Mouse (Mus musculus) CH12.LX (cell line): Measurements from ENCODE around the gene Timeless. TPM values are rescaled to one million over a fixed set of nuclear protein-coding genes. Genes with fewer than 3 reads are reported as not detected.

Source experiments
- DNase-seq: peaks from one replicate; pipeline ENCODE4 v3.0.0-alpha.2; 2013; ENCODE audit errors: extremely low read depth
- H3K27ac ChIP-seq: 2 replicates; pipeline ENCODE4 v1.5.1; 2012; ENCODE audit warnings: low read depth, mild to moderate bottlenecking, control low read depth, moderate library complexity; ENCODE audit not compliant: insufficient read depth
- H3K27me3 ChIP-seq: replicated peaks from 2 replicates; pipeline ENCODE3; 2012; ENCODE audit warnings: inconsistent platforms
- H3K36me3 ChIP-seq, 2 experiments: replicated peaks in 1 of 2; 2 replicates each; pipeline versions ENCODE3 to v1.6.1; 2012; ENCODE audit warnings: inconsistent platforms in 1 of 2, low read length in 1 of 2, mild to moderate bottlenecking in 1 of 2, mixed read lengths in 1 of 2, moderate library complexity in 1 of 2; ENCODE audit not compliant: control insufficient read depth in 1 of 2, insufficient read depth in 1 of 2
- H3K4me1 ChIP-seq, 2 experiments: 2 replicates each; pipeline ENCODE4 v1.6.1; 2012; ENCODE audit warnings: inconsistent platforms in 1 of 2, moderate library complexity in 1 of 2; ENCODE audit not compliant: insufficient read depth in 2 of 2, control insufficient read depth in 1 of 2
- H3K4me2 ChIP-seq: 2 replicates; pipeline ENCODE4 v1.6.1; 2012; ENCODE audit warnings: low read depth, mild to moderate bottlenecking, control low read depth; ENCODE audit not compliant: poor library complexity, insufficient read depth, severe bottlenecking
- H3K4me3 ChIP-seq, 3 experiments: fragments of 150-350 bp in 1 of 3; sonication (generic) in 1 of 3; replicated peaks in 1 of 3; 2 replicates each; pipeline versions ENCODE3 to v1.5.1; 2011 to 2012; ENCODE audit warnings: low read depth in 2 of 3, low read length in 2 of 3, mild to moderate bottlenecking in 2 of 3, moderate library complexity in 2 of 3, control low read depth in 1 of 3, improper control_type of control experiment in 1 of 3, inconsistent platforms in 1 of 3, mixed read lengths in 1 of 3; ENCODE audit not compliant: poor library complexity in 1 of 3
- H3K79me2 ChIP-seq: replicated peaks from 2 replicates; pipeline ENCODE4 v1.6.1; 2012; ENCODE audit warnings: mild to moderate bottlenecking, moderate library complexity; ENCODE audit not compliant: control insufficient read depth, poor library complexity, insufficient read depth, severe bottlenecking; ENCODE audit errors: extremely low read depth
- H3K9ac ChIP-seq: 2 replicates; pipeline ENCODE4 v1.6.1; 2012; ENCODE audit warnings: low read depth, mild to moderate bottlenecking, control low read depth, moderate library complexity; ENCODE audit not compliant: insufficient read depth
- H3K9me3 ChIP-seq: replicated peaks from 2 replicates; pipeline ENCODE3; 2012; ENCODE audit warnings: low read length, inconsistent platforms, mixed read lengths
- BHLHE40 ChIP-seq: IDR thresholded peaks from 2 replicates; pipeline ENCODE4 v1.6.1; 2011; ENCODE audit warnings: mild to moderate bottlenecking, low read depth, low read length, improper control_type of control experiment
- CHD2 ChIP-seq: IDR thresholded peaks from 2 replicates; pipeline ENCODE4 v1.6.1; 2011; ENCODE audit warnings: low read length, improper control_type of control experiment
- HCFC1 ChIP-seq: IDR thresholded peaks from 2 replicates; pipeline ENCODE4 v1.6.1; 2012; ENCODE audit warnings: low read depth, mild to moderate bottlenecking, inconsistent platforms, low read length, improper control_type of control experiment
- MAFK ChIP-seq: IDR thresholded peaks from 2 replicates; pipeline ENCODE4 v1.6.1; 2011; ENCODE audit warnings: low read length, improper control_type of control experiment; ENCODE audit not compliant: insufficient replicate concordance
- MAX ChIP-seq: IDR thresholded peaks from 2 replicates; pipeline ENCODE4 v1.6.1; 2011; ENCODE audit warnings: low read length, improper control_type of control experiment
- MAZ ChIP-seq: IDR thresholded peaks from 2 replicates; pipeline ENCODE4 v1.6.1; 2012; ENCODE audit warnings: low read depth, mild to moderate bottlenecking, inconsistent platforms, low read length, improper control_type of control experiment, moderate library complexity
- MXI1 ChIP-seq: IDR thresholded peaks from 2 replicates; pipeline ENCODE4 v1.6.1; 2011; ENCODE audit warnings: mild to moderate bottlenecking, low read depth, low read length, improper control_type of control experiment
- MYC ChIP-seq: IDR thresholded peaks from 2 replicates; pipeline ENCODE4 v1.6.1; 2011; ENCODE audit warnings: low read depth, mild to moderate bottlenecking, improper control_type of control experiment, low read length
- POLR2AphosphoS2 ChIP-seq: IDR thresholded peaks from 2 replicates; pipeline ENCODE4 v1.6.1; 2011; ENCODE audit warnings: low read depth, low read length, improper control_type of control experiment
- TBP ChIP-seq: conservative IDR thresholded peaks from 2 replicates; pipeline ENCODE4 v1.6.1; 2011; ENCODE audit warnings: low read depth, low read length, improper control_type of control experiment
- TCF12 ChIP-seq: IDR thresholded peaks from 2 replicates; pipeline ENCODE4 v1.6.1; 2014; ENCODE audit warnings: low read depth, mild to moderate bottlenecking, inconsistent platforms, low read length, improper control_type of control experiment
- USF1 ChIP-seq: IDR thresholded peaks from 2 replicates; pipeline ENCODE4 v1.6.1; 2014; ENCODE audit warnings: low read depth, mild to moderate bottlenecking, inconsistent platforms, low read length, improper control_type of control experiment
- USF2 ChIP-seq: conservative IDR thresholded peaks from 2 replicates; pipeline ENCODE4 v1.6.1; 2011; ENCODE audit warnings: low read depth, low read length, improper control_type of control experiment
- ZC3H11A ChIP-seq: IDR thresholded peaks from 2 replicates; pipeline ENCODE4 v1.6.1; 2012; ENCODE audit warnings: low read depth, mild to moderate bottlenecking, inconsistent platforms, low read length, improper control_type of control experiment
- ZKSCAN1 ChIP-seq: IDR thresholded peaks from 2 replicates; pipeline ENCODE4 v1.6.1; 2012; ENCODE audit warnings: low read depth, inconsistent platforms, low read length, improper control_type of control experiment, borderline replicate concordance
- ZMIZ1 ChIP-seq: IDR thresholded peaks from 2 replicates; pipeline ENCODE4 v1.6.1; 2012; ENCODE audit warnings: low read depth, mild to moderate bottlenecking, inconsistent platforms, low read length, improper control_type of control experiment
- dilution Hi-C: fragments of 300-500 bp; cut with MboI; formaldehyde crosslinking; loops from 2 replicates; pipeline ENCODE4 v1.14.3; 2020; ENCODE audit warnings: low sequenced_read_pairs; ENCODE audit not compliant: extremely low pct_unique_long_range_greater_than_20kb, extremely low pct_ligation_motif_present
- in situ Hi-C: fragments of 300-500 bp; cut with MboI; formaldehyde crosslinking; loops from 3 replicates; pipeline ENCODE4 v1.14.3; 2019; ENCODE audit warnings: low sequenced_read_pairs, low pct_ligation_motif_present, low pct_unique_long_range_greater_than_20kb, mixed read lengths
- polyA plus RNA-seq: library from polyadenylated mRNA; unstranded; fragments of >175 nt; gene quantifications from 2 replicates; pipeline ENCODE4 v1.2.1, GENCODE M21; 2012; ENCODE audit warnings: low read depth; ENCODE audit not compliant: insufficient read length
- total RNA-seq, 2 experiments: library from RNA; depleted of rRNA; stranded (reverse); fragments of 300-350 nt in 1 of 2; fragments of >200 nt in 1 of 2; gene quantifications; 2 replicates each; pipeline ENCODE4 v1.2.3; 2012 to 2014

Timeless gene
- total and polyA plus RNA-seq, 3 experiments, result 31.7 to 65.9 (median 47.2) TPM

GRCm38 (mm10) chr10:128250565-128250964 is 18.7 kb downstream of the Timeless start:
- H3K79me2 ChIP-seq, result no peaks in the 10 kb centered on the region
- in situ Hi-C loops, result loop anchor here (5.0 kb wide), 1 partner anchor 37 kb away; no protein-coding TSS in a partner anchor
- H3K4me2 ChIP-seq, result no peak overlapping the region

DNA sequence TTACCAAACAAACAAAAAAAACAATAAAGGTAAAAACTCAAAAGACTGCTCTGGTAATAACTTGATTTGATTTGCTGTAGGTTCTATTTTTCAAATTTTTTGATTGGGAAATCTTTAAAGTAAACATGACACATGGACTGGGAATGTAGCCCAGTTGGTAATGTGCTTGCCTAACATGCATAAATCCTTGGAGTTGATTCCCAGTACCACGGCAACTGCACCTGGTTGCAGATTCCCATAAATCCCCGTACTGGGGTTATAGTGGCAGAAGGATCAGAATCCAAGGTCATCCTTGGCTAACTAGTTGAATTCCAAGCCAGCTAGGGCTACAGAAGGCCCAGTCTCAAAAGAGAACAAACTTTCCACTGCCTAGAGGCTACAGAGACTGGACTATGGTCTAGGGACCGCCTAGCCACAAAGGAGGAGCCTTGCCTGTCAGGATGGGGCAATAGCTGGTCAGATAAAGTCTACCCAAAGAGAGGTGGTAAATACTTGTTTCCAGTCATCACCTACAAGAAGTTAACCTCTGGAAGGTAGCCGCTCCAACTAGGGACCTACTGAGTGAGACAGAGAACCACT is 21.9 kb downstream of the Timeless start, which contains the start of gene Apon:
Gene Apon (plus strand): TSS at position 420 of the 579 bp plus-strand sequence.
- TF ChIP-seq POLR2AphosphoS2 (peak; percentile 50; the same call in 1 of the 2 replicates), MAZ (no peak)
- no peaks in the 10 kb centered on the region for H3K27me3 ChIP-seq
- no peaks in the 10 kb centered on the region for H3K9me3 ChIP-seq
- H3K9ac ChIP-seq, result no peak within 1 kb of the TSS
- in situ Hi-C loops, result loop anchor here (5.0 kb wide), 1 partner anchor 34 kb away; no protein-coding TSS in a partner anchor
- no peak within 1 kb of the TSS for H3K4me2 ChIP-seq
- H3K4me3 ChIP-seq, result no peak within 1 kb of the TSS
- dilution Hi-C loops, result no loop called here
- H3K36me3 ChIP-seq, result peaks cover 35 to 58% of the 10 kb centered on the region in 2 experiments
- no peaks in the 10 kb centered on the region for H3K79me2 ChIP-seq
- H3K4me1 ChIP-seq, result peaks cover 13 to 26% of the 10 kb centered on the region in 2 experiments
- no peak for DNase-seq
- H3K27ac ChIP-seq, result no peak within 1 kb of the TSS

More at GRCm38 (mm10) chr10:128250565-128250964, 18.7 kb downstream of the Timeless start:
- dilution Hi-C loops, result no loop called here
- Histone ChIP-seq H3K4me1 (no peaks in the 10 kb centered on the region), H3K9me3 (no peaks in the 10 kb centered on the region), H3K4me3 (no peak overlapping the region), H3K27me3 (no peaks in the 10 kb centered on the region), H3K27ac (no peak overlapping the region), H3K9ac (no peak overlapping the region), H3K36me3 (peaks cover 66 to 89% of the 10 kb centered on the region in 2 experiments)
- DNase-seq, result no peak
- TF ChIP-seq BHLHE40 (no peak), USF2 (no peak), CHD2 (no peak), ZC3H11A (no peak), HCFC1 (no peak), ZMIZ1 (no peak), MYC (no peak), MAX (no peak), MXI1 (no peak), USF1 (no peak), TBP (no peak), TCF12 (no peak), MAFK (no peak), ZKSCAN1 (no peak)
